Mouse (Mus musculus): Measurements from ENCODE around the gene Tm7sf3. TPM values are rescaled to one million over a fixed set of nuclear protein-coding genes. Genes with fewer than 3 reads are reported as not detected.

The Tm7sf3 gene
- polyA plus RNA-seq, 1 experiment from 2014 or later: 33.2 TPM

GRCm38 (mm10) chr6:146664116-146664515 is 21.5 kb upstream of the Tm7sf3 start:
- WGBS: 53% methylated on average over 5 of the region's 5 CpGs
- Histone ChIP-seq H3K27me3 (replicated peaks; ENCODE audit: control insufficient read depth, insufficient read depth, low read length) (no peaks in the 10 kb centered on the region), H3K4me2 (ENCODE audit: low read depth, low read length) (no peak overlapping the region), H3K27ac (ENCODE audit: low read length) (no peak overlapping the region), H3K9ac (ENCODE audit: low read depth, low read length) (no peak overlapping the region), H3K4me3 (ENCODE audit: low read length) (no peak overlapping the region), H3K4me1 (ENCODE audit: control insufficient read depth, insufficient read depth, low read length) (no peaks in the 10 kb centered on the region), H3K36me3 (ENCODE audit: control insufficient read depth, insufficient read depth, low read length) (no peaks in the 10 kb centered on the region), H3K9me3 (ENCODE audit: control insufficient read depth, low read length) (no peaks in the 10 kb centered on the region)
- 0 out of 2 replicates have a peak, but pooled peaks have one; percentile 44 for ATAC-seq

- Histone ChIP-seq H3K36me3 (ENCODE audit: control insufficient read depth, insufficient read depth, low read length) (no peaks in the 10 kb centered on the region), H3K27me3 (replicated peaks; ENCODE audit: control insufficient read depth, insufficient read depth, low read length) (no peaks in the 10 kb centered on the region), H3K4me1 (ENCODE audit: control insufficient read depth, insufficient read depth, low read length) (no peaks in the 10 kb centered on the region), H3K9me3 (ENCODE audit: control insufficient read depth, low read length) (no peaks in the 10 kb centered on the region), H3K27ac (ENCODE audit: low read length) (no peak overlapping the region), H3K9ac (ENCODE audit: low read depth, low read length) (no peak overlapping the region), H3K4me3 (ENCODE audit: low read length) (no peak overlapping the region), H3K4me2 (ENCODE audit: low read depth, low read length) (no peak overlapping the region)
- ATAC-seq: no peak
- 39% methylated on average over 5 of the region's 5 CpGs for WGBS
Observed at GRCm38 (mm10) chr6:146662679-146663078, 20.1 kb upstream of the Tm7sf3 start.

- Histone ChIP-seq H3K36me3 (ENCODE audit: control insufficient read depth, insufficient read depth, low read length) (no peaks in the 10 kb centered on the region), H3K4me3 (ENCODE audit: low read length) (no peak overlapping the region), H3K4me2 (ENCODE audit: low read depth, low read length) (no peak overlapping the region), H3K27me3 (replicated peaks; ENCODE audit: control insufficient read depth, insufficient read depth, low read length) (no peaks in the 10 kb centered on the region), H3K9me3 (ENCODE audit: control insufficient read depth, low read length) (no peaks in the 10 kb centered on the region), H3K4me1 (ENCODE audit: control insufficient read depth, insufficient read depth, low read length) (no peaks in the 10 kb centered on the region), H3K27ac (ENCODE audit: low read length) (no peak overlapping the region), H3K9ac (ENCODE audit: low read depth, low read length) (no peak overlapping the region)
- WGBS: 80% methylated on average over 5 of the region's 5 CpGs
- ATAC-seq: no peak
Observed at GRCm38 (mm10) chr6:146661655-146662054, 19.0 kb upstream of the Tm7sf3 start.

- Histone ChIP-seq H3K4me1 (ENCODE audit: control insufficient read depth, insufficient read depth, low read length) (no peaks in the 10 kb centered on the region), H3K9ac (ENCODE audit: low read depth, low read length) (no peak overlapping the region), H3K4me3 (ENCODE audit: low read length) (no peak overlapping the region), H3K9me3 (ENCODE audit: control insufficient read depth, low read length) (no peaks in the 10 kb centered on the region), H3K36me3 (ENCODE audit: control insufficient read depth, insufficient read depth, low read length) (no peaks in the 10 kb centered on the region), H3K4me2 (ENCODE audit: low read depth, low read length) (no peak overlapping the region), H3K27ac (ENCODE audit: low read length) (no peak overlapping the region), H3K27me3 (replicated peaks; ENCODE audit: control insufficient read depth, insufficient read depth, low read length) (no peaks in the 10 kb centered on the region)
- no peak for ATAC-seq
- 66% methylated on average over 2 of the region's 2 CpGs for WGBS
Observed at GRCm38 (mm10) chr6:146660591-146660990, 18.0 kb upstream of the Tm7sf3 start.

- H3K27ac ChIP-seq (ENCODE audit: low read length): no peak overlapping the region
- H3K9ac ChIP-seq (ENCODE audit: low read depth, low read length): no peak overlapping the region
- H3K9me3 ChIP-seq (ENCODE audit: control insufficient read depth, low read length): no peaks in the 10 kb centered on the region
- no peak for ATAC-seq
- no peaks in the 10 kb centered on the region for H3K27me3 ChIP-seq (replicated peaks; ENCODE audit: control insufficient read depth, insufficient read depth, low read length)
- H3K4me3 ChIP-seq (ENCODE audit: low read length): no peak overlapping the region
- WGBS: 65% methylated on average over 3 of the region's 3 CpGs
- H3K4me2 ChIP-seq (ENCODE audit: low read depth, low read length): no peak overlapping the region
- H3K36me3 ChIP-seq (ENCODE audit: control insufficient read depth, insufficient read depth, low read length): no peaks in the 10 kb centered on the region
- no peaks in the 10 kb centered on the region for H3K4me1 ChIP-seq (ENCODE audit: control insufficient read depth, insufficient read depth, low read length)
Observed at GRCm38 (mm10) chr6:146653197-146653596, 10.6 kb upstream of the Tm7sf3 start.

- H3K9ac ChIP-seq (ENCODE audit: low read depth, low read length): no peak overlapping the region
- no peak for ATAC-seq
- no peak overlapping the region for H3K27ac ChIP-seq (ENCODE audit: low read length)
- H3K4me3 ChIP-seq (ENCODE audit: low read length): no peak overlapping the region
- H3K27me3 ChIP-seq (replicated peaks; ENCODE audit: control insufficient read depth, insufficient read depth, low read length): no peaks in the 10 kb centered on the region
- H3K9me3 ChIP-seq (ENCODE audit: control insufficient read depth, low read length): no peaks in the 10 kb centered on the region
- no peak overlapping the region for H3K4me2 ChIP-seq (ENCODE audit: low read depth, low read length)
- H3K4me1 ChIP-seq (ENCODE audit: control insufficient read depth, insufficient read depth, low read length): no peaks in the 10 kb centered on the region
- no peaks in the 10 kb centered on the region for H3K36me3 ChIP-seq (ENCODE audit: control insufficient read depth, insufficient read depth, low read length)
Observed at GRCm38 (mm10) chr6:146651431-146651830, 8.8 kb upstream of the Tm7sf3 start.

GRCm38 (mm10) chr6:146650013-146650412 is 7.4 kb upstream of the Tm7sf3 start:
- H3K27me3 ChIP-seq (replicated peaks; ENCODE audit: control insufficient read depth, insufficient read depth, low read length): no peaks in the 10 kb centered on the region
- no peaks in the 10 kb centered on the region for H3K4me1 ChIP-seq (ENCODE audit: control insufficient read depth, insufficient read depth, low read length)
- no peaks in the 10 kb centered on the region for H3K36me3 ChIP-seq (ENCODE audit: control insufficient read depth, insufficient read depth, low read length)
- no peak overlapping the region for H3K4me2 ChIP-seq (ENCODE audit: low read depth, low read length)
- no peaks in the 10 kb centered on the region for H3K9me3 ChIP-seq (ENCODE audit: control insufficient read depth, low read length)
- no peak overlapping the region for H3K27ac ChIP-seq (ENCODE audit: low read length)
- 62% methylated on average over 2 of the region's 2 CpGs for WGBS
- H3K4me3 ChIP-seq (ENCODE audit: low read length): no peak overlapping the region
- no peak overlapping the region for H3K9ac ChIP-seq (ENCODE audit: low read depth, low read length)
- no peak for ATAC-seq

- H3K36me3 ChIP-seq (ENCODE audit: control insufficient read depth, insufficient read depth, low read length): no peaks in the 10 kb centered on the region
- H3K27me3 ChIP-seq (replicated peaks; ENCODE audit: control insufficient read depth, insufficient read depth, low read length): no peaks in the 10 kb centered on the region
- peak overlapping the region; percentile 97 for H3K9ac ChIP-seq (ENCODE audit: low read depth, low read length)
- H3K4me1 ChIP-seq (ENCODE audit: control insufficient read depth, insufficient read depth, low read length): peaks cover 9% of the 10 kb centered on the region
- WGBS: 21% methylated on average over 11 of the region's 11 CpGs
- H3K4me2 ChIP-seq (ENCODE audit: low read depth, low read length): peak overlapping the region; percentile 90
- no peaks in the 10 kb centered on the region for H3K9me3 ChIP-seq (ENCODE audit: control insufficient read depth, low read length)
- H3K27ac ChIP-seq (ENCODE audit: low read length): peak overlapping the region; percentile 95
- peak; percentile 27; the same call in 1 of the 2 replicates for ATAC-seq
- H3K4me3 ChIP-seq (ENCODE audit: low read length): peak overlapping the region; percentile 91
Observed at GRCm38 (mm10) chr6:146643184-146643570, 553 bp upstream of the Tm7sf3 start.

GRCm38 (mm10) chr6:146641621-146642210 is 908 bp downstream of the Tm7sf3 start:
- peaks cover 9% of the 10 kb centered on the region for H3K4me1 ChIP-seq (ENCODE audit: control insufficient read depth, insufficient read depth, low read length)
- no peaks in the 10 kb centered on the region for H3K36me3 ChIP-seq (ENCODE audit: control insufficient read depth, insufficient read depth, low read length)
- ATAC-seq: no peak
- H3K27me3 ChIP-seq (replicated peaks; ENCODE audit: control insufficient read depth, insufficient read depth, low read length): no peaks in the 10 kb centered on the region
- peak overlapping the region; percentile 90 for H3K4me2 ChIP-seq (ENCODE audit: low read depth, low read length)
- H3K9me3 ChIP-seq (ENCODE audit: control insufficient read depth, low read length): no peaks in the 10 kb centered on the region
- 67% methylated on average over 11 of the region's 11 CpGs for WGBS
- H3K4me3 ChIP-seq (ENCODE audit: low read length): peak overlapping the region; percentile 91
- no peak overlapping the region for H3K27ac ChIP-seq (ENCODE audit: low read length)
- H3K9ac ChIP-seq (ENCODE audit: low read depth, low read length): peak overlapping the region; percentile 97

GRCm38 (mm10) chr6:146640991-146641390 is 1.6 kb downstream of the Tm7sf3 start:
- Histone ChIP-seq H3K4me2 (ENCODE audit: low read depth, low read length) (no peak overlapping the region), H3K27ac (ENCODE audit: low read length) (no peak overlapping the region), H3K9me3 (ENCODE audit: control insufficient read depth, low read length) (no peaks in the 10 kb centered on the region), H3K36me3 (ENCODE audit: control insufficient read depth, insufficient read depth, low read length) (no peaks in the 10 kb centered on the region), H3K4me3 (ENCODE audit: low read length) (no peak overlapping the region), H3K27me3 (replicated peaks; ENCODE audit: control insufficient read depth, insufficient read depth, low read length) (no peaks in the 10 kb centered on the region), H3K4me1 (ENCODE audit: control insufficient read depth, insufficient read depth, low read length) (peaks cover 9% of the 10 kb centered on the region), H3K9ac (ENCODE audit: low read depth, low read length) (no peak overlapping the region)
- no peak for ATAC-seq
- 69% methylated on average over 6 of the region's 6 CpGs for WGBS

All from intestine, embryonic 16.5 days (tissue).